8 mouse cellular contexts compared by ENCODE assay signal in genomic region chr10:75303324-75304048, GRCm38 (mm10). TPM values are rescaled to one million over a fixed set of nuclear protein-coding genes. Genes with fewer than 3 reads are reported as not detected.
DNase-seq lines count a peak whose midpoint lies in the region; ATAC-seq lines count a peak whose summit lies in the region.

No protein-coding gene starts in this region.

- DNase-seq in hindbrain, embryonic 10.5 days (ENCODE audit: low spot score): no peak
- peak; percentile 68 for DNase-seq in T-cell, adult 2 months (ENCODE audit: low spot score)
- DNase-seq in left cerebral cortex, adult 9 months (ENCODE audit: low spot score in 2 of 2): peak; percentile 51 to 85
- DNase-seq in urinary bladder, adult 2 months (ENCODE audit: low spot score): no peak
- DNase-seq in gastrocnemius, postnatal 10 days: no peak
- DNase-seq in ovary, postnatal 14 days (ENCODE audit: low spot score): no peak

- 75% methylated on average over 8 of the region's 8 CpGs for WGBS in hindbrain, embryonic 15.5 days
- 87% methylated on average over 8 of the region's 8 CpGs for WGBS in hindbrain, embryonic 10.5 days
- WGBS in forebrain, embryonic 15.5 days: 70% methylated on average over 8 of the region's 8 CpGs

- H3K4me2 ChIP-seq in hindbrain, embryonic 15.5 days: no peak overlapping the region
- H3K4me2 ChIP-seq in forebrain, embryonic 15.5 days (replicated peaks): no peak overlapping the region

- peaks cover 14% of the 10 kb centered on the region for H3K36me3 ChIP-seq in hindbrain, embryonic 15.5 days
- H3K36me3 ChIP-seq in hindbrain, embryonic 10.5 days: peaks cover 73% of the 10 kb centered on the region
- peaks cover 44% of the 10 kb centered on the region for H3K36me3 ChIP-seq in forebrain, embryonic 15.5 days

- H3K9me3 ChIP-seq in hindbrain, embryonic 15.5 days: no peaks in the 10 kb centered on the region
- H3K9me3 ChIP-seq in hindbrain, embryonic 10.5 days: no peaks in the 10 kb centered on the region
- H3K9me3 ChIP-seq in forebrain, embryonic 15.5 days: no peaks in the 10 kb centered on the region

- no peak overlapping the region for H3K4me3 ChIP-seq in hindbrain, embryonic 15.5 days
- no peak overlapping the region for H3K4me3 ChIP-seq in hindbrain, embryonic 10.5 days
- no peak overlapping the region for H3K4me3 ChIP-seq in forebrain, embryonic 15.5 days

- no peaks in the 10 kb centered on the region for H3K27me3 ChIP-seq in hindbrain, embryonic 15.5 days
- H3K27me3 ChIP-seq in hindbrain, embryonic 10.5 days (ENCODE audit: insufficient read depth, poor library complexity, severe bottlenecking): no peaks in the 10 kb centered on the region
- H3K27me3 ChIP-seq in forebrain, embryonic 15.5 days: no peaks in the 10 kb centered on the region

- no peak overlapping the region for H3K9ac ChIP-seq in hindbrain, embryonic 15.5 days
- no peak overlapping the region for H3K9ac ChIP-seq in forebrain, embryonic 15.5 days (replicated peaks)

- peak overlapping the region; percentile 37 for H3K27ac ChIP-seq in hindbrain, embryonic 15.5 days (replicated peaks)
- no peak overlapping the region for H3K27ac ChIP-seq in hindbrain, embryonic 10.5 days
- H3K27ac ChIP-seq in forebrain, embryonic 15.5 days (replicated peaks): peak overlapping the region; percentile 82

- peak; percentile 31; the same call in 1 of the 2 replicates for ATAC-seq in hindbrain, embryonic 15.5 days (ENCODE audit: low FRiP score, low read depth)
- ATAC-seq in forebrain, embryonic 15.5 days (replicated peaks): peak; percentile 76

- H3K4me1 ChIP-seq in hindbrain, embryonic 15.5 days (replicated peaks): peaks cover 15% of the 10 kb centered on the region
- H3K4me1 ChIP-seq in hindbrain, embryonic 10.5 days (replicated peaks): peaks cover 12% of the 10 kb centered on the region
- peaks cover 17% of the 10 kb centered on the region for H3K4me1 ChIP-seq in forebrain, embryonic 15.5 days

RNA-seq across cellular contexts. Expression of gene Adora2a, which starts 13.2 kb away (rescaled TPM):
- polyA plus RNA-seq in hindbrain, embryonic 15.5 days (2015; fragmentation: Nextera tagmentation; extraction: Ambion mirVana): 3.5 and 4.1 TPM in 2 replicates
- 2.2 and 2.4 TPM in 2 replicates for polyA plus RNA-seq in hindbrain, embryonic 10.5 days (2016; fragmentation: Nextera tagmentation; extraction: Ambion mirVana)
- 6.4 and 8.2 TPM in 2 replicates for polyA plus RNA-seq in forebrain, embryonic 15.5 days (2015; fragmentation: Nextera tagmentation; extraction: Ambion mirVana)
- 2.0 and 2.1 TPM in 2 replicates for polyA plus RNA-seq in urinary bladder, adult 2 months (2012; rRNA removed)
- total RNA-seq in gastrocnemius, postnatal 10 days (2021): 1 to 10 TPM; 4.3 to 6.2 TPM

Comparison
In these comparisons a context has a peak if more than half of its experiments do, and no peak if none do; other contexts are left out.
1. DNase-seq: peak in T-cell, adult 2 months (single experiment) and left cerebral cortex, adult 9 months (2 of 2); none in hindbrain, embryonic 10.5 days (single experiment), urinary bladder, adult 2 months (single experiment), gastrocnemius, postnatal 10 days (single experiment) and ovary, postnatal 14 days (single experiment).